Mouse (Mus musculus) layer of hippocampus, adult 9-11 months (tissue): ENCODE data around the gene Eif1.
"Not testable (repeated sequence)": the region's sequence is repeated elsewhere in the genome, so short reads cannot be mapped to it uniquely, and the experiment has no call there.

Source experiments
- DNase-seq: peaks from one replicate; pipeline ENCODE4 v3.0.0; 2022

The Eif1 gene

GRCm38 (mm10) chr11:100355151-100355951, 35.7 kb downstream of the Eif1 start:
- peak; percentile 67 for DNase-seq

- DNase-seq, result peak; percentile 67
Observed at GRCm38 (mm10) chr11:100355972-100356818, 36.5 kb downstream of the Eif1 start, which contains the start of gene Hap1. Gene Hap1 (minus strand): TSS chr11:100356128.

- no peak for DNase-seq
Observed at GRCm38 (mm10) chr11:100356819-100357211, 37.1 kb downstream of the Eif1 start.

- no peak for DNase-seq
Observed at GRCm38 (mm10) chr11:100357408-100357807, 37.7 kb downstream of the Eif1 start.

GRCm38 (mm10) chr11:100360175-100360574, 40.5 kb downstream of the Eif1 start:
- DNase-seq, result no peak

GRCm38 (mm10) chr11:100361059-100361458, 41.4 kb downstream of the Eif1 start:
- DNase-seq, result not testable (repeated sequence)

GRCm38 (mm10) chr11:100362209-100362978, 42.7 kb downstream of the Eif1 start:
- peak; percentile 53 for DNase-seq

GRCm38 (mm10) chr11:100362979-100363562, 43.4 kb downstream of the Eif1 start:
- no peak for DNase-seq

- DNase-seq, result no peak
Observed at GRCm38 (mm10) chr11:100369145-100369544, 49.5 kb downstream of the Eif1 start.

GRCm38 (mm10) chr11:100369822-100370221, 50.1 kb downstream of the Eif1 start:
- DNase-seq, result no peak
